In the genomic region with DNA sequence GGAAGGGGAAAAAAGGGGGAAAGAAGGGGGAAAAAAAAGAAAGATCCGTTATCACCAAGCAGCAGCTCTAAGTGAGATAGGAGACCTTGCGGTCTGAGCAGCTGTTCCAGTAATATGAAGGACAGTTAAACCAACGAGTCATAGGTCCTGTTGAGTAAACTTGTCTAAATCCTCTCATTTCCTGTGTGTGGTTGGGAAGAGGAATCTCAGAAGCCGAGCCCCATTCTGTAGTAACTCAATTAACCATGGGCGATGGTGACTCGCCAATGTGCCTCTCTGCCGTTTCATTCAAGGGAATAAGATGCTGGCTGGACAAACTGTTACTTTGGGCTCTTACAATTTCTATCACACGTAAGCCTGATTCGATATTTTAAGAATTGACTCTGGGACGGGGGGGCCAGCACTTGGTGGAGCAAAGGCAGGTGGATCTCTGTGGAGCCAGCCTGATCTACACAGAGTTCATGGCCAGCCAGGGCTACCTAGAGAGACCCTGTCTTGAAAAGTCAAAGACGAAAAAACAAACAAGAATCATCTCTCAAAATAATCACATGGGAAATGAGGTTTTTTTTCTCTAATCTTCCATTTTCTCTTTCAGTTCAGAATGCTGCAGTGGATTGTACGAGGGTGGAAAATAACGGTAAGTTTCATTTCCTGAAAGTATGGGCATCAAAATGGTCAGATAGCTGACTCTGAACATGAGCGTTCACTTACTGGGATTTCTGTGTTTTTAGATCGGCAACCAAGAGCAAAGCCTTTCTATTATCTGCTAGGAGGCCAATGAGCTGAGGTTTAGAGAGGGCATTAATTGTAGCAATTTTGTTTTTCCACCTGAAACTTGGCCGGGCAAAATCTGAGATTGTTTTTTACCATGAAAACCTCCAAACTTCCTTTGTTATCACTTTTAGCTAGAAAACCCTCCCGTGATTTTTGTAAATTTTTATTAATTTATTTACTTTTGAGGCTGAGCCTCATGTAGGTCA, we compare ENCODE assay signal across 9 mouse cellular contexts. TPM values are rescaled to one million over a fixed set of nuclear protein-coding genes. Genes with fewer than 3 reads are reported as not detected.
DNase-seq lines count a peak whose midpoint lies in the region; TF ChIP-seq lines count a peak whose summit lies in the region.
"Had no signal": no experiment of that assay in that cellular context is flagged by ENCODE, and none has a peak within 500 bp of the region (broad histone marks: within the 10 kb centered on the region; RNA-seq: fewer than 3 reads in every experiment).

A gene (plus strand): TSS at position 188 of the 980 bp plus-strand sequence.

- H3K27me3 ChIP-seq in spleen, adult 2 months (ENCODE audit: control insufficient read depth, insufficient read depth, low read length): no peaks in the 10 kb centered on the region

- intact Hi-C loops in gastrocnemius, postnatal 36 days (cut with DNase I): no loop called here

- peak in 1 of 2 experiments; percentile 70 for DNase-seq in spleen, adult 2 months (ENCODE audit: low read depth in 1 of 2, low spot score in 2 of 2)
- DNase-seq in spleen, postnatal 10 days (ENCODE audit: low spot score in 2 of 2): no peak
- DNase-seq in thymus, postnatal 4 days: peak; percentile 45
- no peak for DNase-seq in cerebellum, postnatal 25 days
- DNase-seq in kidney, adult 11 months: no peak
- DNase-seq in gastrocnemius, postnatal 36 days: no peak

- TF ChIP-seq POLR2A in spleen, adult 2 months (IDR thresholded peaks at IDR 0.05; ENCODE audit: low read depth, low read length): no peak
- no peak for TF ChIP-seq POLR2A in bone marrow macrophage, adult 2 months (IDR thresholded peaks at IDR 0.05; ENCODE audit: borderline replicate concordance, low read depth, low read length)

- peak within 1 kb of the TSS; percentile 99 for H3K27ac ChIP-seq in spleen, adult 2 months (ENCODE audit: insufficient read depth, low read length)
- peak within 1 kb of the TSS; percentile 94 for H3K27ac ChIP-seq in bone marrow macrophage, adult 2 months (ENCODE audit: insufficient read depth, low read depth, low read length)
- H3K27ac ChIP-seq in macrophage: peak within 1 kb of the TSS; percentile 98

- TF ChIP-seq CTCF in spleen, adult 2 months (IDR thresholded peaks at IDR 0.05; ENCODE audit: extremely low read depth, insufficient read depth, insufficient read length, insufficient replicate concordance): no peak
- TF ChIP-seq CTCF in bone marrow macrophage, adult 2 months (IDR thresholded peaks at IDR 0.05; ENCODE audit: low read depth, low read length): no peak

- peak within 1 kb of the TSS; percentile 63 for H3K4me3 ChIP-seq in spleen, adult 2 months (ENCODE audit: extremely low read depth, insufficient read depth, insufficient read length)
- peak within 1 kb of the TSS; percentile 84 for H3K4me3 ChIP-seq in bone marrow macrophage, adult 2 months (ENCODE audit: insufficient read depth, low read length)
- H3K4me3 ChIP-seq in macrophage (ENCODE audit: inconsistent target): peak within 1 kb of the TSS; percentile 57

- no peaks in the 10 kb centered on the region for H3K4me1 ChIP-seq in spleen, adult 2 months (ENCODE audit: control insufficient read depth, insufficient read depth, insufficient read length)
- peaks cover 14% of the 10 kb centered on the region for H3K4me1 ChIP-seq in bone marrow macrophage, adult 2 months (ENCODE audit: control insufficient read depth, insufficient read depth, low read length)

- 0 out of 2 replicates have a peak, but pooled peaks cover 2% of the 10 kb centered on the region for H3K36me3 ChIP-seq in spleen, adult 2 months (ENCODE audit: control insufficient read depth, insufficient read depth, low read length)
- H3K36me3 ChIP-seq in macrophage (ENCODE audit: inconsistent target): peaks cover 20% of the 10 kb centered on the region

- 6% methylated on average over 17 of the region's 17 CpGs for WGBS in spleen, adult 2 months
- under 1% methylated on average over 17 of the region's 17 CpGs for WGBS in macrophage (ENCODE audit: missing documents)

- H3K79me2 ChIP-seq in macrophage (ENCODE audit: inconsistent target): peaks cover 29% of the 10 kb centered on the region

RNA-seq across cellular contexts. Expression of the gene that starts here (rescaled TPM):
- 3.3 and 4.2 TPM in 2 replicates for polyA plus RNA-seq in spleen, adult 2 months (2012; rRNA removed)
- polyA plus RNA-seq in bone marrow macrophage, adult 2 months (2012; ENCODE audit: insufficient read depth, insufficient read length, missing spikeins): 202 and 222 TPM in 2 replicates
- 10 to 100 TPM; 11.4 to 83.2 (median 42.8) TPM for total RNA-seq in macrophage (2018; cell fraction: chromatin; rRNA removed)
- total RNA-seq in macrophage (2018; cell fraction: cytosol; rRNA removed): 100 to 1,000 TPM in 13 of 26 experiments, 10 to 100 TPM in 13; 62.8 to 212 (median 131) TPM
- total RNA-seq in macrophage (2018; cell fraction: nucleus; rRNA removed): 100 to 1,000 TPM in 2 of 26 experiments, 10 to 100 TPM in 24; 26.9 to 124 (median 69.1) TPM
- polyA plus RNA-seq in macrophage (2018): 97.9 to 163 TPM (median 103 TPM) in 3 replicates
- total RNA-seq in gastrocnemius, postnatal 36 days (2021): under 1 TPM; 0.22 to 0.28 TPM
- total RNA-seq: layer of hippocampus, postnatal 25 days had no signal

Comparison
In these comparisons a context has a peak if more than half of its experiments do, and no peak if none do; other contexts are left out.
1. RNA of the gene that starts here (polyA plus RNA-seq): 202 to 222 TPM in bone marrow macrophage, adult 2 months and 97.9 to 163 TPM in macrophage; 3.3 to 4.2 TPM in spleen, adult 2 months; every median in the first group is over 10 times any median in the second.
2. Peak in every context shown above with its lines, with median percentiles within 50 percentile points of each other: H3K27ac ChIP-seq and H3K4me3 ChIP-seq.